Mouse (Mus musculus) midbrain, embryonic 14.5 days (tissue): ENCODE measurements at regions not wholly inside any gene's neighbourhood (a gene's known extent, or its start where the extent isn't known, plus 50 kb on each side); places are given as distances from the start of the nearest gene placed in this dataset.

Experiments
- ATAC-seq: fragments of 200-750 bp; cut with Nextera tagmentation; 2 replicates; pipeline ENCODE4 v1.8.0; 2017; ENCODE audit warnings: moderate number of reproducible peaks, moderate library complexity; ENCODE audit not compliant: low FRiP score, low TSS enrichment
- DNase-seq: peaks from one replicate; pipeline ENCODE4 v3.0.0-alpha.2; 2015
- H3K27ac ChIP-seq: fragments of 300-500 bp; sonication (generic); replicated peaks from 2 replicates; pipeline ENCODE4 v1.5.1; 2014; ENCODE audit warnings: mild to moderate bottlenecking, low read depth, low read length, moderate library complexity
- H3K27me3 ChIP-seq: fragments of 300-500 bp; sonication (generic); 2 replicates; pipeline ENCODE4 v1.6.1; 2014; ENCODE audit warnings: low read length, control low read depth, mixed read lengths; ENCODE audit not compliant: control insufficient read depth, insufficient read depth
- H3K36me3 ChIP-seq: fragments of 300-500 bp; sonication (generic); 2 replicates; pipeline ENCODE4 v1.6.1; 2014; ENCODE audit warnings: low read length, control low read depth; ENCODE audit not compliant: control insufficient read depth, insufficient read depth
- H3K4me1 ChIP-seq: fragments of 300-500 bp; sonication (generic); 2 replicates; pipeline ENCODE4 v1.6.1; 2014; ENCODE audit warnings: mild to moderate bottlenecking, antibody characterized with exemption, low read length, control low read depth; ENCODE audit not compliant: control insufficient read depth, insufficient read depth
- H3K4me2 ChIP-seq: fragments of 300-500 bp; sonication (generic); 2 replicates; pipeline ENCODE4 v1.6.1; 2014; ENCODE audit warnings: mild to moderate bottlenecking, low read length, moderate library complexity
- H3K4me3 ChIP-seq: fragments of 300-500 bp; sonication (generic); replicated peaks from 2 replicates; pipeline ENCODE4 v1.5.1; 2014; ENCODE audit warnings: low read depth, low read length
- H3K9ac ChIP-seq: fragments of 300-500 bp; sonication (generic); replicated peaks from 2 replicates; pipeline ENCODE4 v1.6.1; 2014; ENCODE audit warnings: mild to moderate bottlenecking, low read length, moderate library complexity
- H3K9me3 ChIP-seq: fragments of 300-500 bp; sonication (generic); 2 replicates; pipeline ENCODE4 v1.6.1; 2016; ENCODE audit warnings: low read length, control low read depth, mixed read lengths; ENCODE audit not compliant: control insufficient read depth
- WGBS: fragments of 180-500 bp; shearing (Covaris S2); extraction: QIAGEN DNeasy Blood & Tissue Kit; methylation state at CpG from one replicate; pipeline ENCODE4 v1.1.7; 2014; 5-methylcytosine and 5-hydroxymethylcytosine counted together

GRCm38 (mm10) chr10:117436875-117437715 lies 57.3 kb upstream of the Cpsf6 start:
- Histone ChIP-seq H3K4me3 (no peak overlapping the region), H3K4me2 (no peak overlapping the region), H3K4me1 (0 out of 2 replicates have a peak, but pooled peaks cover 4% of the 10 kb centered on the region), H3K27ac (no peak overlapping the region), H3K27me3 (peaks cover 10% of the 10 kb centered on the region; the same call in 1 of the 2 replicates), H3K36me3 (no peaks in the 10 kb centered on the region), H3K9me3 (no peaks in the 10 kb centered on the region; the same call in 1 of the 2 replicates), H3K9ac (no peak overlapping the region)
- no peak for ATAC-seq
- WGBS = 45% methylated on average over 27 of the region's 27 CpGs
- DNase-seq = peak; percentile 74

DNA sequence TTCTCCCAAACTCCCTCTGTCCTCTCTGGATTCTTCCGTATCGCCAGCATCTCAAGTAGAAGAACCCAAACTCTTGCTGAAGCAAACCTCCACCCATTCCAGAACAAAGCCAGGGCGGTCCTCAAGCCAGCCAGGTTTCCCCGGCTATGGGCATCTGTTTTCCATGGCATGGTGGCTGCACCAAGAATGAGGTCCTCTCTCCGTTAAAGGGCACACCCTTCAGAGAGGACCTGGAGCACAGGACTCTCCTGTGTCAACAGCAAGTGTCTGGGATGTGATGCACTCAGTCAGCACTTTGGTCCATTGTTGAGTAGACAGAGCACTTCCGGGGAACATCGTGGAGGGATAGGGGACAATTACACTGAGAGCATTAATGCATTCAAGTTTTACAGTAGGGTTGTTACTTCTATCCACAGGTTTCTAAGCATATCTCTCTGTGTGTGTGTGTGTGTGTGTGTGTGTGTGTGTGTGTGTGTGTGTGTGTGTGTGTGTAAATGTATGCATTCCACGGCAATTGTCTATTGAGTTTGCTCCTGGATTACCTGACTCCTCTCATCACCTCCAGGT lies 56.6 kb upstream of the Cpsf6 start:
- no peaks in the 10 kb centered on the region; the same call in 1 of the 2 replicates for H3K9me3 ChIP-seq
- no peak overlapping the region for H3K4me3 ChIP-seq
- 0 out of 2 replicates have a peak, but pooled peaks cover 3% of the 10 kb centered on the region for H3K4me1 ChIP-seq
- WGBS = 65% methylated on average over 8 of the region's 8 CpGs
- ATAC-seq = no peak
- no peak overlapping the region for H3K27ac ChIP-seq
- DNase-seq = no peak
- H3K9ac ChIP-seq = no peak overlapping the region
- H3K27me3 ChIP-seq = peaks cover 10% of the 10 kb centered on the region; the same call in 1 of the 2 replicates
- no peak overlapping the region for H3K4me2 ChIP-seq
- H3K36me3 ChIP-seq = no peaks in the 10 kb centered on the region

DNA sequence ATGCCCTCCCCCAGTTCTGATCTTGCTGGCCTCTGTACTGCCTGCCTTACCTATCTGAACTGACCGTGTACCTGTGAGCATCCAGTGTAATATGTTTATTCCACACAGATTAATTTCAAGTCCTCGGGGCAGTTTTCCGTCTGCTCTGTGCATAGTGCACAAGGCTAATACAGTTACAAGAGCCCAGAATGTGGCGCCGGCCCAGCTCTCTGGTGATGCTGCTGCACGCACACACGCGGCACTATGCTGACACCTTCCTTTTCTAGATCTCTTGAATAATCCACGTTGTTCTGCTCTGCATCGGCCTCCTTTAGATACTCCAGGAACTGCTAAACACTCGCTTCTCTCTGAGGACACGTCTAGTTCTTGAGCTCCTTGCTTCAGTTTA lies 55.9 kb upstream of the Cpsf6 start:
- Histone ChIP-seq H3K4me2 (peak overlapping the region; percentile 56), H3K27ac (no peak overlapping the region), H3K4me3 (peak overlapping the region; percentile 27), H3K27me3 (peaks cover 10% of the 10 kb centered on the region; the same call in 1 of the 2 replicates), H3K36me3 (no peaks in the 10 kb centered on the region), H3K9me3 (no peaks in the 10 kb centered on the region; the same call in 1 of the 2 replicates), H3K4me1 (no peaks in the 10 kb centered on the region), H3K9ac (peak overlapping the region; percentile 43; the same call in 1 of the 2 replicates)
- 46% methylated on average over 12 of the region's 12 CpGs for WGBS
- peak; percentile 56; the same call in 1 of the 2 replicates for ATAC-seq
- no peak for DNase-seq

- WGBS = 23% methylated on average over 33 of the region's 33 CpGs
- H3K36me3 ChIP-seq = no peaks in the 10 kb centered on the region
- H3K9me3 ChIP-seq = no peaks in the 10 kb centered on the region; the same call in 1 of the 2 replicates
- peaks cover 7% of the 10 kb centered on the region; the same call in 1 of the 2 replicates for H3K27me3 ChIP-seq
- DNase-seq (peak; percentile 97), ATAC-seq (peak; percentile 80; the same call in 1 of the 2 replicates)
- no peak overlapping the region for H3K27ac ChIP-seq
- peak overlapping the region; percentile 43; the same call in 1 of the 2 replicates for H3K9ac ChIP-seq
- peak overlapping the region; percentile 27 for H3K4me3 ChIP-seq
- peak overlapping the region; percentile 56 for H3K4me2 ChIP-seq
- no peaks in the 10 kb centered on the region for H3K4me1 ChIP-seq
Observed at GRCm38 (mm10) chr10:117434871-117435733, 55.3 kb upstream of the Cpsf6 start.

- peaks cover 6% of the 10 kb centered on the region; the same call in 1 of the 2 replicates for H3K27me3 ChIP-seq
- no peaks in the 10 kb centered on the region for H3K4me1 ChIP-seq
- no peak overlapping the region for H3K4me2 ChIP-seq
- no peak overlapping the region for H3K4me3 ChIP-seq
- no peaks in the 10 kb centered on the region for H3K9me3 ChIP-seq
- 98% methylated on average over 8 of the region's 8 CpGs for WGBS
- ATAC-seq = no peak
- DNase-seq = no peak
- H3K27ac ChIP-seq = no peak overlapping the region
- H3K36me3 ChIP-seq = no peaks in the 10 kb centered on the region
- no peak overlapping the region for H3K9ac ChIP-seq
Observed at GRCm38 (mm10) chr10:117434293-117434842, 54.6 kb upstream of the Cpsf6 start.

DNA sequence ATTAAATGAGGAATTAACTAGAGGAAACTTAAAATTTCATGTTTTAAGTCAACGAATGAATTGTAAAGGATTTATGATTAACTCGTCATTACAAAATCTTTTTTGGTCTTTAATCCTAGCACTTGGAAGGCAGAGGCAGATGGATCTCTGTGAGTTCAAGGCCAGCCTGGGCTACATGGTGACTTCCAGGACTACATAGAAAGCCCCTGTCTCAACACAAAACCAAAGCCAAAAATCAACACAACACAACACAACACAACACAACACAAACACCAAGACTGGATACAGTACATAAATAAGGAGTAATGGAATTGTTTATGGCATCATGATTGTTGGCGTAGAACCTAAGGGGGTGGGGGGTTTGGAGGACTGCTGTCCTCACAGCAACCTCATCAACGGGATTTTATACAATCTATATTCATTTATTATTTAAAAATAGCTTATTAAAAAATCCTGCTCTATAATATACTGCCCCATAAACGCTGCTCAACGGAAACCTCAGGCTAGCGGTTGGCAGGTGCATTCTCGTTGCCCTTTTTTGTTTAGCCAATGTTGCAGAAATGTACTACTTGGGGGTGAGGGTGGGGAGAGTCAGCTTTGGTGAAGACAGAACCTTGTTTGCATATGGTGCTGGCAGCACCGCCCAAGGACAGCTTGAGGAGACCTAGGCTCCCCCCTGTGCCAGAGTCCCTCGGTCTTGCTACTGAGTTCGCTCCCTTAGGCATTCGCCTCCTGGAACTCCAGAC lies 53.9 kb upstream of the Cpsf6 start:
- Histone ChIP-seq H3K9me3 (no peaks in the 10 kb centered on the region), H3K27me3 (peaks cover 6% of the 10 kb centered on the region; the same call in 1 of the 2 replicates), H3K4me1 (no peaks in the 10 kb centered on the region), H3K4me2 (no peak overlapping the region), H3K36me3 (no peaks in the 10 kb centered on the region), H3K27ac (no peak overlapping the region), H3K9ac (no peak overlapping the region), H3K4me3 (no peak overlapping the region)
- DNase-seq (no peak), ATAC-seq (no peak)
- 94% methylated on average over 12 of the region's 12 CpGs for WGBS

- no peak overlapping the region for H3K4me3 ChIP-seq
- H3K9me3 ChIP-seq = no peaks in the 10 kb centered on the region
- no peaks in the 10 kb centered on the region for H3K4me1 ChIP-seq
- DNase-seq = no peak
- 95% methylated on average over 7 of the region's 7 CpGs for WGBS
- no peak overlapping the region for H3K27ac ChIP-seq
- peaks cover 6% of the 10 kb centered on the region; the same call in 1 of the 2 replicates for H3K27me3 ChIP-seq
- no peak for ATAC-seq
- no peak overlapping the region for H3K9ac ChIP-seq
- no peak overlapping the region for H3K4me2 ChIP-seq
- H3K36me3 ChIP-seq = no peaks in the 10 kb centered on the region
Observed at GRCm38 (mm10) chr10:117432871-117433546, 53.2 kb upstream of the Cpsf6 start.
